Mouse (Mus musculus) kidney, adult 2 months (tissue): Measurements from ENCODE around the gene Pak1.

ENCODE experiments used
- CTCF ChIP-seq: fragments of 200-500 bp; conservative IDR thresholded peaks from 2 replicates; pipeline ENCODE4 v1.5.1; 2011; ENCODE audit warnings: low read depth, mild to moderate bottlenecking, control low read depth, low read length, moderate library complexity, mixed read lengths; ENCODE audit not compliant: insufficient read depth, insufficient read length
- POLR2A ChIP-seq: fragments of 200-500 bp; IDR thresholded peaks from one replicate; pipeline ENCODE4 v1.6.1; 2011; ENCODE audit warnings: low read depth, low read length, control low read depth

DNA sequence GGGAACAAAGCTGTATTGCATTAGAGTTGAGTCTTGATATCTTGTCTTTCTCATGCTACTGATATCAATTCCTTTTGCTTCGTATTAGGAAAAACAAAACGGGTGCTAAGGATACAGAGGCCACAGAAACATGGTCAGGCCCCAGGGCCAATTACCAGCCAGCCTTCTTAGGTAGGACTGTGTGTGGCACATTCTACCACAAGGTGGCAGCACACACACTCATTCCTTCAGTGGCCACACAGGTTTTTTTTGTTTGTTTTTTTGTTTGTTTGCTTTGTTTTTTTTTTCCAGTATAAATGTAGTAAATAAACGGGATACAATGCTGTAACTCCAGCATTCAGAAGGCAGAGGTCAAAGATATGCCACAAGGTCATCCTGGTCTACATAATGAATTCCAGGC is 43.0 kb upstream of the Pak1 start:
- TF ChIP-seq POLR2A (no peak), CTCF (peak; percentile 80)
